Mouse (Mus musculus) limb, embryonic 10.5 days (tissue): ENCODE data around the gene Ern2. TPM values are rescaled to one million over a fixed set of nuclear protein-coding genes. Genes with fewer than 3 reads are reported as not detected.
A peak's percentile ranks its signal among the peaks of the same experiment; 100 is the strongest.

Experiments used
- DNase-seq: peaks from one replicate; pipeline ENCODE4 v3.0.0-alpha.2; 2017; ENCODE audit warnings: low spot score
- H3K27ac ChIP-seq: fragments of 300-500 bp; sonication (generic); 2 replicates; pipeline ENCODE4 v1.5.1; 2016; ENCODE audit warnings: mild to moderate bottlenecking
- H3K27me3 ChIP-seq: fragments of 300-500 bp; sonication (generic); 2 replicates; pipeline ENCODE4 v1.6.1; 2016; ENCODE audit warnings: low read depth, mild to moderate bottlenecking; ENCODE audit not compliant: poor library complexity, severe bottlenecking
- H3K36me3 ChIP-seq: fragments of 300-500 bp; sonication (generic); 2 replicates; pipeline ENCODE4 v1.6.1; 2016; ENCODE audit warnings: mild to moderate bottlenecking, moderate library complexity
- H3K4me1 ChIP-seq: fragments of 300-500 bp; sonication (generic); 2 replicates; pipeline ENCODE4 v1.6.1; 2016
- H3K4me3 ChIP-seq: fragments of 300-500 bp; sonication (generic); 2 replicates; pipeline ENCODE4 v1.5.1; 2016; ENCODE audit warnings: mild to moderate bottlenecking, moderate library complexity
- H3K9me3 ChIP-seq: fragments of 300-500 bp; sonication (generic); replicated peaks from 2 replicates; pipeline ENCODE4 v1.6.1; 2016; ENCODE audit warnings: mild to moderate bottlenecking
- WGBS: fragments of 180-500 bp; shearing (Covaris S2); methylation state at CpG from one replicate; pipeline ENCODE4 v1.1.7; 2016; 5-methylcytosine and 5-hydroxymethylcytosine counted together
- polyA plus RNA-seq: library from polyadenylated mRNA; unstranded; fragments of >200 nt; fragmentation: Nextera tagmentation; extraction: Ambion mirVana; gene quantifications from 2 replicates; pipeline ENCODE4 v1.2.1, GENCODE M21; 2016

The Ern2 gene
- polyA plus RNA-seq, 1 experiment from 2014 or later: not detected

GRCm38 (mm10) chr7:122140991-122141390 lies 45.0 kb downstream of the Ern2 start:
- H3K36me3 ChIP-seq: peaks cover 97% of the 10 kb centered on the region
- H3K4me1 ChIP-seq: no peaks in the 10 kb centered on the region
- no peak overlapping the region for H3K27ac ChIP-seq
- no peak overlapping the region for H3K4me3 ChIP-seq
- no peak for DNase-seq
- no peaks in the 10 kb centered on the region for H3K27me3 ChIP-seq
- no peaks in the 10 kb centered on the region for H3K9me3 ChIP-seq

GRCm38 (mm10) chr7:122138190-122138589 lies 47.8 kb downstream of the Ern2 start:
- 90% methylated on average over 5 of the region's 5 CpGs for WGBS
- no peak for DNase-seq
- H3K36me3 ChIP-seq: peaks cover 88% of the 10 kb centered on the region

DNA sequence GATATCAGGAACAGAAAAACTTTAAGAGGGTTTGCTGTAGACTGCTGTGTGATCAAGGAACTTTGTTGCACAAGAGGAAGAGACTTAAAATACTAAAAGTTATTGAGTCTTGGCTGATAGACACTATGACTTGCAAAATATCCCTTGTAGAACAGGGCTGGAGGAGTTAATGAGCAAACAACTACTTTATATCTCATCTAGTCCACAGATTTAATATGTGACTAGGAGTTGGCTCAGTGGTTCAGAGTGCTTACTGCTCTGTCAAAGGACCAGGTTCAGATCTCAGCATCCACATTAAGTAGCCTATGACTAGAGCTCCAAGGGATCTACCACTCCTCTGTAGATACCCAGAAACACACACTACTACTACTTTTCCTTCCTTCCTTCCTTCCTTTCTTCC lies 48.9 kb downstream of the Ern2 start:
- no peak for DNase-seq
- Histone ChIP-seq H3K4me1 (peaks cover 6% of the 10 kb centered on the region), H3K9me3 (no peaks in the 10 kb centered on the region), H3K36me3 (peaks cover 77% of the 10 kb centered on the region), H3K27ac (no peak overlapping the region), H3K4me3 (no peak overlapping the region), H3K27me3 (no peaks in the 10 kb centered on the region)

More at GRCm38 (mm10) chr7:122138190-122138589, 47.8 kb downstream of the Ern2 start:
- H3K27ac ChIP-seq: no peak overlapping the region
- peaks cover 6% of the 10 kb centered on the region for H3K4me1 ChIP-seq
- no peak overlapping the region for H3K4me3 ChIP-seq
- H3K9me3 ChIP-seq: no peaks in the 10 kb centered on the region
- H3K27me3 ChIP-seq: no peaks in the 10 kb centered on the region

- Histone ChIP-seq H3K27ac (no peak overlapping the region), H3K4me1 (peaks cover 12% of the 10 kb centered on the region), H3K27me3 (no peaks in the 10 kb centered on the region), H3K36me3 (peaks cover 57% of the 10 kb centered on the region), H3K9me3 (no peaks in the 10 kb centered on the region), H3K4me3 (no peak overlapping the region)
- 77% methylated on average over 10 of the region's 10 CpGs for WGBS
- DNase-seq: no peak
Observed at GRCm38 (mm10) chr7:122135070-122135469, 50.9 kb downstream of the Ern2 start.

- Histone ChIP-seq H3K27me3 (no peaks in the 10 kb centered on the region), H3K4me3 (peak overlapping the region; percentile 86), H3K27ac (peak overlapping the region; percentile 90), H3K36me3 (peaks cover 55% of the 10 kb centered on the region), H3K9me3 (no peaks in the 10 kb centered on the region), H3K4me1 (peaks cover 12% of the 10 kb centered on the region)
- 19% methylated on average over 8 of the region's 8 CpGs for WGBS
- DNase-seq: no peak
Observed at GRCm38 (mm10) chr7:122133338-122133625, 52.7 kb downstream of the Ern2 start.

GRCm38 (mm10) chr7:122132497-122133337 lies 53.3 kb downstream of the Ern2 start, which contains the start of the genes Palb2 and Dctn5:
Palb2 (minus strand) TSS chr7:122132985.
Dctn5 (plus strand) TSS chr7:122133041.
- H3K36me3 ChIP-seq: peaks cover 55% of the 10 kb centered on the region
- H3K27me3 ChIP-seq: no peaks in the 10 kb centered on the region
- H3K9me3 ChIP-seq: no peaks in the 10 kb centered on the region
- peaks cover 12% of the 10 kb centered on the region for H3K4me1 ChIP-seq
- WGBS: under 1% methylated on average over 54 of the region's 54 CpGs
- peak within 1 kb of the TSS; percentile 90 for H3K27ac ChIP-seq
- peak within 1 kb of the TSS; percentile 86 for H3K4me3 ChIP-seq
- peak; percentile 100 for DNase-seq

GRCm38 (mm10) chr7:122131834-122132233 lies 54.2 kb downstream of the Ern2 start:
- Histone ChIP-seq H3K4me1 (peaks cover 12% of the 10 kb centered on the region), H3K4me3 (peak overlapping the region; percentile 86), H3K27me3 (no peaks in the 10 kb centered on the region), H3K9me3 (no peaks in the 10 kb centered on the region), H3K27ac (no peak overlapping the region), H3K36me3 (peaks cover 55% of the 10 kb centered on the region)
- DNase-seq: no peak

DNA sequence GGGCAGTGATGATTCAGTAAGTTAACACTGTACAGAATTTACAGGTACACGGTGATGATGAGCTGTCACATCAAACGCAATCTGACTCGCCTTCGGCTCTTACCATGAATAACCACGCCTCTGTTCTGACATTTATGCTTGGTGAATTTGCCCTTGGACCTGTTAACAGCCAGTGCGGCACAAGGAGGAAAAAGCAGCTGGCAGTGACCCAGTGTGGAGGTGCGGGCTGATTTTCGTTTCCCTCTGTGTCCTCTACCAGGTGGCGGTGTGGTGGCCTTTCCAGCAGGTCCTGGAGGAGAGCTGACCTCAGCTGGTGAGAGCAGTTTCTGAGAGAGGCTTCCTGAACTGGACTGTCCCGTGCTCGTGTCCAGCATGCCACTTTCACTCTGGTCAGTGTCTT lies 59.1 kb downstream of the Ern2 start:
- Histone ChIP-seq H3K4me1 (peaks cover 5% of the 10 kb centered on the region; the same call in 1 of the 2 replicates), H3K36me3 (peaks cover 78% of the 10 kb centered on the region), H3K4me3 (no peak overlapping the region), H3K27me3 (no peaks in the 10 kb centered on the region), H3K27ac (no peak overlapping the region), H3K9me3 (no peaks in the 10 kb centered on the region)
- DNase-seq: no peak
- 95% methylated on average over 11 of the region's 11 CpGs for WGBS

GRCm38 (mm10) chr7:122125636-122126035 lies 60.4 kb downstream of the Ern2 start:
- Histone ChIP-seq H3K27ac (no peak overlapping the region), H3K36me3 (peaks cover 91% of the 10 kb centered on the region), H3K4me3 (no peak overlapping the region), H3K4me1 (no peaks in the 10 kb centered on the region), H3K27me3 (no peaks in the 10 kb centered on the region), H3K9me3 (no peaks in the 10 kb centered on the region)
- DNase-seq: no peak
- 82% methylated on average over 8 of the region's 8 CpGs for WGBS

- Histone ChIP-seq H3K27ac (no peak overlapping the region), H3K4me1 (no peaks in the 10 kb centered on the region), H3K27me3 (no peaks in the 10 kb centered on the region), H3K4me3 (no peak overlapping the region), H3K9me3 (no peaks in the 10 kb centered on the region), H3K36me3 (peaks cover 95% of the 10 kb centered on the region)
- DNase-seq: no peak
- 84% methylated on average over 4 of the region's 4 CpGs for WGBS
Observed at GRCm38 (mm10) chr7:122123518-122123917, 62.5 kb downstream of the Ern2 start.

Other genes with a start within 250 kb of the Ern2 start
- 22.8 and 24.8 TPM in 2 replicates for gene Cog7, start 204.5 kb downstream of the Ern2 start, polyA plus RNA-seq
- 140 and 148 TPM in 2 replicates for gene Gga2, start 165.0 kb downstream of the Ern2 start, polyA plus RNA-seq
- gene Ubfd1, start 119.0 kb downstream of the Ern2 start, polyA plus RNA-seq: 83.7 and 87.3 TPM in 2 replicates
- 19.0 and 20.0 TPM in 2 replicates for gene Ears2, start 118.9 kb downstream of the Ern2 start, polyA plus RNA-seq
- 799 and 837 TPM in 2 replicates for gene Ndufab1, start 84.3 kb downstream of the Ern2 start, polyA plus RNA-seq
- gene Palb2, start 53.2 kb downstream of the Ern2 start, polyA plus RNA-seq: 26.8 and 28.4 TPM in 2 replicates
- gene Dctn5, start 53.2 kb downstream of the Ern2 start, polyA plus RNA-seq: 110 and 126 TPM in 2 replicates
- gene Plk1, start 26.8 kb downstream of the Ern2 start, polyA plus RNA-seq: 248 and 264 TPM in 2 replicates
- not detected in 2 replicates for gene Chp2, start 33.3 kb upstream of the Ern2 start, polyA plus RNA-seq
- gene Prkcb, start 102.5 kb upstream of the Ern2 start, polyA plus RNA-seq: 3.7 and 6.0 TPM in 2 replicates